Mouse (Mus musculus): Measurements from ENCODE around the gene Top1. TPM values are rescaled to one million over a fixed set of nuclear protein-coding genes. Genes with fewer than 3 reads are reported as not detected.

The Top1 gene
- polyA plus RNA-seq, 1 experiment from 2014 or later: 88.5 TPM

- Histone ChIP-seq H3K9ac (replicated peaks; ENCODE audit: low read depth, low read length) (no peak overlapping the region), H3K4me2 (replicated peaks; ENCODE audit: low read depth, low read length) (peak overlapping the region; percentile 77), H3K4me3 (ENCODE audit: low read depth, low read length) (peak overlapping the region; percentile 71), H3K27ac (ENCODE audit: low read length) (no peak overlapping the region), H3K36me3 (ENCODE audit: control insufficient read depth, insufficient read depth, low read length) (peaks cover 4% of the 10 kb centered on the region; the same call in 1 of the 2 replicates), H3K27me3 (ENCODE audit: control insufficient read depth, insufficient read depth, low read length) (no peaks in the 10 kb centered on the region), H3K4me1 (ENCODE audit: control insufficient read depth, insufficient read depth, low read length) (peaks cover 16% of the 10 kb centered on the region), H3K9me3 (ENCODE audit: control insufficient read depth, low read depth, low read length) (no peaks in the 10 kb centered on the region)
- ATAC-seq (ENCODE audit: insufficient number of reproducible peaks, insufficient read depth, low FRiP score, low read depth): no peak
- 33% methylated on average over 2 of the region's 2 CpGs for WGBS
Measured at GRCm38 (mm10) chr2:160648097-160648496, 2.4 kb downstream of the Top1 start.

GRCm38 (mm10) chr2:160649072-160649471, 3.4 kb downstream of the Top1 start:
- WGBS: 73% methylated on average over 2 of the region's 2 CpGs
- no peaks in the 10 kb centered on the region for H3K9me3 ChIP-seq (ENCODE audit: control insufficient read depth, low read depth, low read length)
- H3K27me3 ChIP-seq (ENCODE audit: control insufficient read depth, insufficient read depth, low read length): no peaks in the 10 kb centered on the region
- H3K36me3 ChIP-seq (ENCODE audit: control insufficient read depth, insufficient read depth, low read length): peaks cover 7% of the 10 kb centered on the region; the same call in 1 of the 2 replicates
- ATAC-seq (ENCODE audit: insufficient number of reproducible peaks, insufficient read depth, low FRiP score, low read depth): no peak
- no peak overlapping the region for H3K9ac ChIP-seq (replicated peaks; ENCODE audit: low read depth, low read length)
- H3K4me3 ChIP-seq (ENCODE audit: low read depth, low read length): peak overlapping the region; percentile 71; the same call in 1 of the 2 replicates
- peak overlapping the region; percentile 77 for H3K4me2 ChIP-seq (replicated peaks; ENCODE audit: low read depth, low read length)
- H3K27ac ChIP-seq (ENCODE audit: low read length): no peak overlapping the region
- peaks cover 16% of the 10 kb centered on the region for H3K4me1 ChIP-seq (ENCODE audit: control insufficient read depth, insufficient read depth, low read length)

GRCm38 (mm10) chr2:160651165-160651564, 5.5 kb downstream of the Top1 start:
- H3K4me1 ChIP-seq (ENCODE audit: control insufficient read depth, insufficient read depth, low read length): peaks cover 16% of the 10 kb centered on the region
- H3K4me2 ChIP-seq (replicated peaks; ENCODE audit: low read depth, low read length): no peak overlapping the region
- no peak overlapping the region for H3K4me3 ChIP-seq (ENCODE audit: low read depth, low read length)
- H3K27me3 ChIP-seq (ENCODE audit: control insufficient read depth, insufficient read depth, low read length): no peaks in the 10 kb centered on the region
- no peak for ATAC-seq (ENCODE audit: insufficient number of reproducible peaks, insufficient read depth, low FRiP score, low read depth)
- no peaks in the 10 kb centered on the region for H3K9me3 ChIP-seq (ENCODE audit: control insufficient read depth, low read depth, low read length)
- 68% methylated on average over 2 of the region's 2 CpGs for WGBS
- H3K9ac ChIP-seq (replicated peaks; ENCODE audit: low read depth, low read length): no peak overlapping the region
- no peak overlapping the region for H3K27ac ChIP-seq (ENCODE audit: low read length)
- peaks cover 12% of the 10 kb centered on the region; the same call in 1 of the 2 replicates for H3K36me3 ChIP-seq (ENCODE audit: control insufficient read depth, insufficient read depth, low read length)

- Histone ChIP-seq H3K4me2 (replicated peaks; ENCODE audit: low read depth, low read length) (no peak overlapping the region), H3K36me3 (ENCODE audit: control insufficient read depth, insufficient read depth, low read length) (peaks cover 12% of the 10 kb centered on the region; the same call in 1 of the 2 replicates), H3K9ac (replicated peaks; ENCODE audit: low read depth, low read length) (no peak overlapping the region), H3K4me1 (ENCODE audit: control insufficient read depth, insufficient read depth, low read length) (peaks cover 11% of the 10 kb centered on the region), H3K9me3 (ENCODE audit: control insufficient read depth, low read depth, low read length) (no peaks in the 10 kb centered on the region), H3K4me3 (ENCODE audit: low read depth, low read length) (no peak overlapping the region), H3K27ac (ENCODE audit: low read length) (no peak overlapping the region), H3K27me3 (ENCODE audit: control insufficient read depth, insufficient read depth, low read length) (no peaks in the 10 kb centered on the region)
- no peak for ATAC-seq (ENCODE audit: insufficient number of reproducible peaks, insufficient read depth, low FRiP score, low read depth)
- WGBS: 86% methylated on average over 2 of the region's 2 CpGs
Measured at GRCm38 (mm10) chr2:160653218-160653617, 7.5 kb downstream of the Top1 start.

GRCm38 (mm10) chr2:160655561-160655960, 9.9 kb downstream of the Top1 start:
- no peak overlapping the region for H3K4me3 ChIP-seq (ENCODE audit: low read depth, low read length)
- H3K27ac ChIP-seq (ENCODE audit: low read length): no peak overlapping the region
- WGBS: 92% methylated on average over 1 of the region's 1 CpGs
- ATAC-seq (ENCODE audit: insufficient number of reproducible peaks, insufficient read depth, low FRiP score, low read depth): no peak
- H3K9me3 ChIP-seq (ENCODE audit: control insufficient read depth, low read depth, low read length): no peaks in the 10 kb centered on the region
- no peaks in the 10 kb centered on the region for H3K27me3 ChIP-seq (ENCODE audit: control insufficient read depth, insufficient read depth, low read length)
- H3K4me1 ChIP-seq (ENCODE audit: control insufficient read depth, insufficient read depth, low read length): no peaks in the 10 kb centered on the region
- H3K4me2 ChIP-seq (replicated peaks; ENCODE audit: low read depth, low read length): no peak overlapping the region
- peaks cover 12% of the 10 kb centered on the region; the same call in 1 of the 2 replicates for H3K36me3 ChIP-seq (ENCODE audit: control insufficient read depth, insufficient read depth, low read length)
- H3K9ac ChIP-seq (replicated peaks; ENCODE audit: low read depth, low read length): no peak overlapping the region

GRCm38 (mm10) chr2:160656234-160656633, 10.5 kb downstream of the Top1 start:
- Histone ChIP-seq H3K9ac (replicated peaks; ENCODE audit: low read depth, low read length) (no peak overlapping the region), H3K9me3 (ENCODE audit: control insufficient read depth, low read depth, low read length) (no peaks in the 10 kb centered on the region), H3K4me1 (ENCODE audit: control insufficient read depth, insufficient read depth, low read length) (no peaks in the 10 kb centered on the region), H3K4me3 (ENCODE audit: low read depth, low read length) (no peak overlapping the region), H3K4me2 (replicated peaks; ENCODE audit: low read depth, low read length) (no peak overlapping the region), H3K27ac (ENCODE audit: low read length) (no peak overlapping the region), H3K27me3 (ENCODE audit: control insufficient read depth, insufficient read depth, low read length) (no peaks in the 10 kb centered on the region), H3K36me3 (ENCODE audit: control insufficient read depth, insufficient read depth, low read length) (peaks cover 12% of the 10 kb centered on the region; the same call in 1 of the 2 replicates)
- 76% methylated on average over 1 of the region's 1 CpGs for WGBS
- no peak for ATAC-seq (ENCODE audit: insufficient number of reproducible peaks, insufficient read depth, low FRiP score, low read depth)

GRCm38 (mm10) chr2:160657801-160658442, 12.2 kb downstream of the Top1 start:
- WGBS: 93% methylated on average over 12 of the region's 13 CpGs
- H3K27ac ChIP-seq (ENCODE audit: low read length): no peak overlapping the region
- peaks cover 13% of the 10 kb centered on the region for H3K36me3 ChIP-seq (ENCODE audit: control insufficient read depth, insufficient read depth, low read length)
- H3K9me3 ChIP-seq (ENCODE audit: control insufficient read depth, low read depth, low read length): no peaks in the 10 kb centered on the region
- H3K4me1 ChIP-seq (ENCODE audit: control insufficient read depth, insufficient read depth, low read length): no peaks in the 10 kb centered on the region
- H3K9ac ChIP-seq (replicated peaks; ENCODE audit: low read depth, low read length): no peak overlapping the region
- H3K4me2 ChIP-seq (replicated peaks; ENCODE audit: low read depth, low read length): no peak overlapping the region
- no peak for ATAC-seq (ENCODE audit: insufficient number of reproducible peaks, insufficient read depth, low FRiP score, low read depth)
- no peak overlapping the region for H3K4me3 ChIP-seq (ENCODE audit: low read depth, low read length)
- H3K27me3 ChIP-seq (ENCODE audit: control insufficient read depth, insufficient read depth, low read length): no peaks in the 10 kb centered on the region

- Histone ChIP-seq H3K4me3 (ENCODE audit: low read depth, low read length) (no peak overlapping the region), H3K36me3 (ENCODE audit: control insufficient read depth, insufficient read depth, low read length) (peaks cover 8% of the 10 kb centered on the region), H3K9me3 (ENCODE audit: control insufficient read depth, low read depth, low read length) (no peaks in the 10 kb centered on the region), H3K9ac (replicated peaks; ENCODE audit: low read depth, low read length) (no peak overlapping the region), H3K4me2 (replicated peaks; ENCODE audit: low read depth, low read length) (no peak overlapping the region), H3K4me1 (ENCODE audit: control insufficient read depth, insufficient read depth, low read length) (no peaks in the 10 kb centered on the region), H3K27ac (ENCODE audit: low read length) (no peak overlapping the region), H3K27me3 (ENCODE audit: control insufficient read depth, insufficient read depth, low read length) (no peaks in the 10 kb centered on the region)
- no peak for ATAC-seq (ENCODE audit: insufficient number of reproducible peaks, insufficient read depth, low FRiP score, low read depth)
Measured at GRCm38 (mm10) chr2:160658811-160659210, 13.1 kb downstream of the Top1 start.

GRCm38 (mm10) chr2:160664421-160664820, 18.7 kb downstream of the Top1 start:
- H3K9ac ChIP-seq (replicated peaks; ENCODE audit: low read depth, low read length): no peak overlapping the region
- no peaks in the 10 kb centered on the region for H3K27me3 ChIP-seq (ENCODE audit: control insufficient read depth, insufficient read depth, low read length)
- H3K36me3 ChIP-seq (ENCODE audit: control insufficient read depth, insufficient read depth, low read length): peaks cover 3% of the 10 kb centered on the region
- no peak overlapping the region for H3K27ac ChIP-seq (ENCODE audit: low read length)
- H3K9me3 ChIP-seq (ENCODE audit: control insufficient read depth, low read depth, low read length): no peaks in the 10 kb centered on the region
- H3K4me1 ChIP-seq (ENCODE audit: control insufficient read depth, insufficient read depth, low read length): no peaks in the 10 kb centered on the region
- H3K4me3 ChIP-seq (ENCODE audit: low read depth, low read length): no peak overlapping the region
- ATAC-seq (ENCODE audit: insufficient number of reproducible peaks, insufficient read depth, low FRiP score, low read depth): no peak
- no peak overlapping the region for H3K4me2 ChIP-seq (replicated peaks; ENCODE audit: low read depth, low read length)
